Mouse (Mus musculus): ENCODE measurements around the gene Lnx2. TPM values are rescaled to one million over a fixed set of nuclear protein-coding genes. Genes with fewer than 3 reads are reported as not detected.

Lnx2 gene
- polyA plus RNA-seq, 1 experiment from 2014 or later: 15.4 TPM

- 65% methylated on average over 24 of the region's 24 CpGs for WGBS
- peak; percentile 36; the same call in 1 of the 2 replicates for ATAC-seq (replicated peaks; ENCODE audit: low FRiP score)
Measured at GRCm38 (mm10) chr5:147024331-147025034, 51.9 kb downstream of the Lnx2 start.

GRCm38 (mm10) chr5:147023245-147023970, 53.0 kb downstream of the Lnx2 start:
- 91% methylated on average over 18 of the region's 18 CpGs for WGBS
- no peaks in the 10 kb centered on the region for H3K9me3 ChIP-seq (replicated peaks)
- H3K4me2 ChIP-seq: no peak overlapping the region
- no peak for ATAC-seq (replicated peaks; ENCODE audit: low FRiP score)
- no peaks in the 10 kb centered on the region for H3K4me1 ChIP-seq
- H3K36me3 ChIP-seq: peaks cover 74% of the 10 kb centered on the region
- no peak overlapping the region for H3K27ac ChIP-seq
- no peaks in the 10 kb centered on the region for H3K27me3 ChIP-seq
- no peak overlapping the region for H3K9ac ChIP-seq
- no peak overlapping the region for H3K4me3 ChIP-seq (replicated peaks)

More at GRCm38 (mm10) chr5:147024331-147025034, 51.9 kb downstream of the Lnx2 start:
- H3K27me3 ChIP-seq: no peaks in the 10 kb centered on the region
- H3K4me1 ChIP-seq: no peaks in the 10 kb centered on the region
- peaks cover 74% of the 10 kb centered on the region for H3K36me3 ChIP-seq
- no peaks in the 10 kb centered on the region for H3K9me3 ChIP-seq (replicated peaks)
- no peak overlapping the region for H3K4me3 ChIP-seq (replicated peaks)
- no peak overlapping the region for H3K9ac ChIP-seq
- H3K27ac ChIP-seq: no peak overlapping the region
- no peak overlapping the region for H3K4me2 ChIP-seq

- Histone ChIP-seq H3K4me3 (replicated peaks) (no peak overlapping the region), H3K4me1 (peaks cover 7% of the 10 kb centered on the region), H3K4me2 (no peak overlapping the region), H3K27me3 (no peaks in the 10 kb centered on the region), H3K36me3 (peaks cover 65% of the 10 kb centered on the region), H3K9ac (no peak overlapping the region), H3K27ac (no peak overlapping the region), H3K9me3 (replicated peaks) (no peaks in the 10 kb centered on the region)
- ATAC-seq (replicated peaks; ENCODE audit: low FRiP score): no peak
- 67% methylated on average over 5 of the region's 5 CpGs for WGBS
Measured at GRCm38 (mm10) chr5:147021546-147022265, 54.7 kb downstream of the Lnx2 start.

- H3K4me3 ChIP-seq (replicated peaks): no peak overlapping the region
- 88% methylated on average over 11 of the region's 11 CpGs for WGBS
- H3K9me3 ChIP-seq (replicated peaks): no peaks in the 10 kb centered on the region
- no peak overlapping the region for H3K27ac ChIP-seq
- peaks cover 58% of the 10 kb centered on the region for H3K36me3 ChIP-seq
- no peaks in the 10 kb centered on the region for H3K27me3 ChIP-seq
- ATAC-seq (replicated peaks; ENCODE audit: low FRiP score): no peak
- no peak overlapping the region for H3K4me2 ChIP-seq
- no peak overlapping the region for H3K9ac ChIP-seq
- peaks cover 15% of the 10 kb centered on the region for H3K4me1 ChIP-seq
Measured at GRCm38 (mm10) chr5:147020579-147020978, 55.8 kb downstream of the Lnx2 start.

- Histone ChIP-seq H3K27ac (no peak overlapping the region), H3K9ac (no peak overlapping the region), H3K4me2 (no peak overlapping the region), H3K27me3 (no peaks in the 10 kb centered on the region), H3K36me3 (peaks cover 42% of the 10 kb centered on the region), H3K9me3 (replicated peaks) (no peaks in the 10 kb centered on the region), H3K4me3 (replicated peaks) (no peak overlapping the region), H3K4me1 (peaks cover 19% of the 10 kb centered on the region)
- 77% methylated on average over 11 of the region's 11 CpGs for WGBS
- ATAC-seq (replicated peaks; ENCODE audit: low FRiP score): no peak
Measured at GRCm38 (mm10) chr5:147018761-147019160, 57.6 kb downstream of the Lnx2 start.

- Histone ChIP-seq H3K9me3 (replicated peaks) (no peaks in the 10 kb centered on the region), H3K27me3 (no peaks in the 10 kb centered on the region), H3K4me1 (peaks cover 21% of the 10 kb centered on the region), H3K27ac (no peak overlapping the region), H3K4me3 (replicated peaks) (no peak overlapping the region), H3K9ac (no peak overlapping the region), H3K4me2 (no peak overlapping the region), H3K36me3 (peaks cover 32% of the 10 kb centered on the region)
- WGBS: 80% methylated on average over 11 of the region's 11 CpGs
- no peak for ATAC-seq (replicated peaks; ENCODE audit: low FRiP score)
Measured at GRCm38 (mm10) chr5:147017526-147017925, 58.9 kb downstream of the Lnx2 start.

GRCm38 (mm10) chr5:147016622-147017021, 59.8 kb downstream of the Lnx2 start:
- 54% methylated on average over 12 of the region's 12 CpGs for WGBS
- Histone ChIP-seq H3K9ac (no peak overlapping the region), H3K4me1 (peaks cover 21% of the 10 kb centered on the region), H3K27me3 (no peaks in the 10 kb centered on the region), H3K4me2 (peak overlapping the region; percentile 14; the same call in 1 of the 2 replicates), H3K27ac (no peak overlapping the region), H3K4me3 (replicated peaks) (no peak overlapping the region), H3K9me3 (replicated peaks) (no peaks in the 10 kb centered on the region), H3K36me3 (peaks cover 32% of the 10 kb centered on the region)
- peak; percentile 55 for ATAC-seq (replicated peaks; ENCODE audit: low FRiP score)

- ATAC-seq (replicated peaks; ENCODE audit: low FRiP score): no peak
- Histone ChIP-seq H3K4me2 (no peak overlapping the region), H3K27me3 (no peaks in the 10 kb centered on the region), H3K9ac (no peak overlapping the region), H3K4me3 (replicated peaks) (no peak overlapping the region), H3K9me3 (replicated peaks) (no peaks in the 10 kb centered on the region), H3K27ac (no peak overlapping the region), H3K36me3 (peaks cover 27% of the 10 kb centered on the region), H3K4me1 (peaks cover 21% of the 10 kb centered on the region)
- WGBS: 87% methylated on average over 7 of the region's 7 CpGs
Measured at GRCm38 (mm10) chr5:147015191-147015590, 61.2 kb downstream of the Lnx2 start.

- Histone ChIP-seq H3K27ac (no peak overlapping the region), H3K36me3 (peaks cover 16% of the 10 kb centered on the region), H3K9me3 (replicated peaks) (no peaks in the 10 kb centered on the region), H3K4me1 (peaks cover 21% of the 10 kb centered on the region), H3K9ac (no peak overlapping the region), H3K4me3 (replicated peaks) (no peak overlapping the region), H3K4me2 (no peak overlapping the region), H3K27me3 (no peaks in the 10 kb centered on the region)
- 43% methylated on average over 6 of the region's 6 CpGs for WGBS
- ATAC-seq (replicated peaks; ENCODE audit: low FRiP score): no peak
Measured at GRCm38 (mm10) chr5:147013845-147014244, 62.5 kb downstream of the Lnx2 start.

GRCm38 (mm10) chr5:147011333-147011732, 65.1 kb downstream of the Lnx2 start:
- Histone ChIP-seq H3K4me1 (peaks cover 10% of the 10 kb centered on the region), H3K9ac (no peak overlapping the region), H3K27ac (no peak overlapping the region), H3K36me3 (0 out of 2 replicates have a peak, but pooled peaks cover 2% of the 10 kb centered on the region), H3K4me2 (no peak overlapping the region), H3K27me3 (no peaks in the 10 kb centered on the region), H3K4me3 (replicated peaks) (no peak overlapping the region), H3K9me3 (replicated peaks) (no peaks in the 10 kb centered on the region)
- WGBS: 88% methylated on average over 10 of the region's 10 CpGs
- no peak for ATAC-seq (replicated peaks; ENCODE audit: low FRiP score)

- H3K36me3 ChIP-seq: no peaks in the 10 kb centered on the region
- no peak overlapping the region for H3K9ac ChIP-seq
- no peak overlapping the region for H3K4me2 ChIP-seq
- H3K9me3 ChIP-seq (replicated peaks): 0 out of 2 replicates have a peak, but pooled peaks cover 2% of the 10 kb centered on the region
- WGBS: 63% methylated on average over 1 of the region's 1 CpGs
- no peak overlapping the region for H3K27ac ChIP-seq
- no peaks in the 10 kb centered on the region for H3K4me1 ChIP-seq
- H3K4me3 ChIP-seq (replicated peaks): no peak overlapping the region
- no peak for ATAC-seq (replicated peaks; ENCODE audit: low FRiP score)
- H3K27me3 ChIP-seq: no peaks in the 10 kb centered on the region
Measured at GRCm38 (mm10) chr5:147003303-147003702, 73.1 kb downstream of the Lnx2 start.

- Histone ChIP-seq H3K36me3 (no peaks in the 10 kb centered on the region), H3K4me3 (replicated peaks) (no peak overlapping the region), H3K27ac (no peak overlapping the region), H3K4me1 (no peaks in the 10 kb centered on the region), H3K9ac (no peak overlapping the region), H3K4me2 (no peak overlapping the region), H3K27me3 (no peaks in the 10 kb centered on the region), H3K9me3 (replicated peaks) (0 out of 2 replicates have a peak, but pooled peaks cover 2% of the 10 kb centered on the region)
- no peak for ATAC-seq (replicated peaks; ENCODE audit: low FRiP score)
- WGBS: 83% methylated on average over 4 of the region's 4 CpGs
Measured at GRCm38 (mm10) chr5:147001312-147001711, 75.1 kb downstream of the Lnx2 start.
